Mouse (Mus musculus) spleen, embryonic (tissue): ENCODE measurements around the gene Calhm3.

Experiments
- CTCF ChIA-PET: fragments of 350-600 bp; sonication (Branson Sonifier 250); formaldehyde crosslinking; loops from one replicate; lab custom pipeline; 2022; lab: Charles Lee

Gene Calhm3

DNA sequence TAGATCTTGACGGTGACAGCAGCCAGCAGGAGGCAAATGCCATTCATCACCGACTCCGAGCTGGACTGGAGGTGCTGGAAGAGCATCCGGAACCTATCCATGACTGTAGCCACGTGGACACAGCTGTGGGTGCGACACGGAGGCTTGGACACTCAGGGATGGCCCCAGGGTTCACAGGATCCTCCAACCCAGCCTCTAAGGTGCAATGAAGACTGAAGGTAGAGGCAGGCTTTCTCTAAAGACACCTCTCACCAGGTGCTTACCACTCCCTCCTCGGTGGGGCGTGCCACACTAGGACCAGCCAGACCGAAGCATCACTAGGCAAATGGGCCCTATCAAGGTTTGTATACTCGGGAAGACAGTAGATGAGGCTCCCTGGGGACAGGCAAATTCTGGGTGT lies at the start of gene Calhm3:
Calhm3 (minus strand) TSS at position 101 of the 400 bp plus-strand sequence.
- CTCF ChIA-PET, result no interaction called here

DNA sequence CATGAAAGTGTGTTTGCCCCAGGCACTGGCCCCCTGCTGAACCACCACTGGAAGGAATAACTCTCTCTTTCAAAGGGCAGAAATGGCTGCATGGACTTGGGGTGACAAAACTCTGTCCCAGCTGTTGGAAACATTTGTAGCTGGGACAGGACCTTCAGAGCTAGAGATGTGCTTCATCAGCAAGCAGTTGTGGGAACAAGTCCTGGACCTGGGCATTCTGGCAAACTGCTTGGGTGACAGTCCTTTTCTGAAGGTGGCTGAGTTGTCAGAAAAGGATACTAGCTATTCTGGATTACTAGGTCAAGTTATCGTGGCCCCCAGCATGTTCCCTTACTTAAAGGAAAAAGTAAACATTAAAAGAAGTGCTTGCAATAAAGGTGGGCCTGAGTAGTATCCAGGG lies 48.6 kb upstream of the Calhm3 start:
- CTCF ChIA-PET, result no interaction called here

- CTCF ChIA-PET, result no interaction called here
These were observed 47.1 kb upstream of the Calhm3 start for GRCm38 (mm10) chr19:47204653-47205052.

DNA sequence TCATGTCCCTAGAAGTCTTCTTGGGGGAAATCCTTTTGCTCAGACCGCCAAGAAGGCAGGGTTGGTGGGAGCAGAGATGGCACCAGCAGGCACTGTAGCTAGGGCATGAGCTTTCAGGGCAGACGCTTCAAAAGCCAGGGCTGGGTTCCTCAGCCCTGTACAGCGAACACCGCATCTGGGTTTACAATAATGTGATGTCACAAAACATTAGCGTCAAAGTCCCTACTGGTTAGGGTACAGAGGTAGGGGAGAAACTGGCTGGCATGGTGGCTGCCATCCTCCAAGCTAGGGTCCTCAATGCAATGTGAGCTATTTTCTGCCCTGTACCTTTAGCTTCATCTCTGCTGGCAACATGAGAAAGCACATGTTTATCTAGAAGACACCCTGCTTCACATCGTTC lies 45.5 kb upstream of the Calhm3 start:
- CTCF ChIA-PET, result no interaction called here

GRCm38 (mm10) chr19:47202429-47202828 lies 44.9 kb upstream of the Calhm3 start:
- CTCF ChIA-PET, result no interaction called here

DNA sequence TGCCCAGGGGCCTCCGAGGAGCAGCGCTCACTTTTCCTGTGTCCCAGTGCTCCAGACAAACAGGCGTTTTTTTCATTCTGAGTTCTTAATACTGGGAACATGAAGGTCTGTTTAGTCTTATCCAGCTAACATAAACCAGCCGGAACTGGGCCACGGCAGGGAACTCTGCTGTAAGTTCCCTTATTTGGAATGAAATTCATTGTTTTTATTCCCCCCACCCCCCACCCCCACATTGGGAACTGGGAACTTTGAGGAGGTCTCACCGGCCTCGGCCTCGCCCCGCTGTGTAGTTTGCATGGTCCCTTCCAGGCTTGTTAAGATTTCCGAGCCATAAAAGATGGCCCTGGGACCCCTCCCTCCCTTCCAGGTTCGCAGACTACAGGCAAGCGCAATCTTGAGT lies 44.4 kb upstream of the Calhm3 start:
- CTCF ChIA-PET, result no interaction called here

GRCm38 (mm10) chr19:47198671-47199350 lies 41.2 kb upstream of the Calhm3 start:
- CTCF ChIA-PET, result interaction anchor here (0.7 kb wide), 1 partner anchor 1444 kb away, joined by 3 read pairs; no protein-coding TSS in a partner anchor

- CTCF ChIA-PET, result no interaction called here
These were observed 34.6 kb upstream of the Calhm3 start for GRCm38 (mm10) chr19:47192158-47192557.

DNA sequence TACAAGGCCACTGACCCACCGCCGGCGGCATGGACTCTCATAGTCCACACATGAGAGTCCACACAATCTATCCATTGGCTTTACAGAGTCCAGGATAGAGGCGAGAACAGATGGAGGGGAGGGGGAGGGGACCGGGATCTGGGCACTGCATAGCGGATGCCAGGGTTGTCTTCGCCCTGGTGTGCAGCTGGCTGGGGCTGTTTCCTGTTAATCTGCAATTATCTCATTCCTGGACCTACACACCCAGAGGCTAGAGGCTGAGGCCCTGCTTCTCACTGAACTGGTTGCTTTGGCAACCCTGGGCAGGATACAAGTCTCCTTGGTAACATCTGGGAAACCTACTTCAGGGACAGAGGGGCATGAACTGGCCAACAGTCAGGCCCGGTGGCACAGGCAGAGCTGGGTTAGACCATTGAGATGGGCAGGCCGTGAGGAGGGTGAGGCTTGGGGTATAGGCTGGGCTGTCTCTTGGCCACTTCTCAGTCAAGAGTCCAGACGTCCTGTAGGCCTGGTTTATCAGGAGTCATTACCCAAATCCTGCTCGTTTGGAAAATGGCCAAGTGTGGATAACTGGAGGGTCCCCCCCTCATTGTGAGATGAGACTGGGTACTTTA lies 31.1 kb upstream of the Calhm3 start:
- CTCF ChIA-PET, result interaction anchor here (0.6 kb wide), 1 partner anchor 120 kb away, joined by 8 read pairs; no protein-coding TSS in a partner anchor

DNA sequence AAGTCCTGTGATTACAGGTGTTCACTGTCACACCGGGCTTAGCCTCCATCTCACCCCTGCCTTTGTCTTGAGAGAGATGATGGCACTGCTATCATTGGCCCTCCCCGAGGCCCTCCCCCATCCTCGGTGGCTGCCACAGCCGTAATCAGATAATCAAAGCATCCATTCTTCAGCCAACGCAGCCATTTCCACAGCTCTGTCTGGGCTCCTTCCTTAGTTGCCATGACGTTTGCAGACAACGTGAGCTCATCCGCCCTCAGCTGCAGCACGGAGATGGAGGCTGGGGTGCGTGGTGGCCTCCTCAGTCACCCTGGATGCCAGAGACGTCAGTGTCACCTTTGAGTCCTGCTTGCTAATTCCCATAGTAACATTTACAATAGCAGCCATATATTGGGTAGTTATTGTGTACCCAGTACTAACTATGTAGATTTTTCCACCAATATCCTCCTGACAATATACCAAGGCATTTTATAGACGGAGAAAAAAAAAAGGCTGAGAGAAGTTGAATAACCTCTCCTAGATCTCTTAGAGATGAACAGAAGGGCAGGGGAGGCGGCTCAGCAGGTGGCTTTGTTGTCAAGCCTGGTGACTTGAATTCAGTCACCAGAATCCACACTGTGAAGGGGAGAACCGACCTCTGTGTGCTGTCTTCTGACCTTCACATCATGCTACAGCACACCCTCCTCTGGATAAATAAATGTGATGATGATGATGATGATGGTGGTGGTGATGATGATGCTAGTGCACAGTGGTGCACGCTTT lies 29.1 kb upstream of the Calhm3 start:
- CTCF ChIA-PET, result no interaction called here

DNA sequence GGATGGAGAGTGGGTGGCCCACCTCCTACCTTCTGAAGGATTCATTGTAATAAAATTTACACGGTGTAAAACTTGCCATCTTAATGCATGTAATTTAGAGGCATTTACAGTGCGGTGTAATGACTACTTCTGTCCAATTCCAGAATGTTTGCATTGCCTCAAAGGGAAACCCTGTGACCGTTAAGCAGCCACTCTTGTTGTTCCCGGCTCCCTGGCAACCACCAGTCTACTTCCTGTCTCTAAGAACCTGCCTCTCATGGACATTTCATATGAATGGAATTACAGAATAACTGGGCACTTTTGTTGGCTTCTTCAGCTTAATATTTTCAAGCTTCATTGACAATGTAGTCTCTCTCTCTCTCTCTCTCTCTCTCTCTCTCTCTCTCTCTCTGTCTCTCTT lies 27.2 kb upstream of the Calhm3 start:
- CTCF ChIA-PET, result no interaction called here

- CTCF ChIA-PET, result no interaction called here
These were observed 26.7 kb upstream of the Calhm3 start for GRCm38 (mm10) chr19:47184221-47184620.

DNA sequence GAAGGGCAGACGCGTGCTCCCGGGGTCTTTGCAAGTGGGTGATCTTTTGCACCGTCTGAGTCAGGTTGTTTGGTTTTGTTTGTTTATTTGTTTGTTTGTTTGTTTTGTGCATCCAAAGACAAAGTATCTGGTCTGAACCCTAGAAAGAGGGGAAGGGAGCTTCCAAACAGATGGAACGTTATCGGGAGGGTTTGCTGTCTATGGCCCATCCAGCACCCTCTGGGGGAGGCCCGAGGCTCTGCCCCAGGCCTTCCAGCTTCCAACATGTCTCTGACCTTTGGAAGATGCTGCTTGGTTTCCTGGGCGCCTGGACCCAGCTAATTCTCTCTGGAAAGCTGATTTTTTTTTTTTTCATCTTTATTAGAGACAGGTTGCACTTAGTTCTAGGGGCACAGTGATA lies 22.4 kb upstream of the Calhm3 start:
- CTCF ChIA-PET, result no interaction called here

- CTCF ChIA-PET, result no interaction called here
These were observed 21.8 kb upstream of the Calhm3 start for GRCm38 (mm10) chr19:47179272-47179809.

DNA sequence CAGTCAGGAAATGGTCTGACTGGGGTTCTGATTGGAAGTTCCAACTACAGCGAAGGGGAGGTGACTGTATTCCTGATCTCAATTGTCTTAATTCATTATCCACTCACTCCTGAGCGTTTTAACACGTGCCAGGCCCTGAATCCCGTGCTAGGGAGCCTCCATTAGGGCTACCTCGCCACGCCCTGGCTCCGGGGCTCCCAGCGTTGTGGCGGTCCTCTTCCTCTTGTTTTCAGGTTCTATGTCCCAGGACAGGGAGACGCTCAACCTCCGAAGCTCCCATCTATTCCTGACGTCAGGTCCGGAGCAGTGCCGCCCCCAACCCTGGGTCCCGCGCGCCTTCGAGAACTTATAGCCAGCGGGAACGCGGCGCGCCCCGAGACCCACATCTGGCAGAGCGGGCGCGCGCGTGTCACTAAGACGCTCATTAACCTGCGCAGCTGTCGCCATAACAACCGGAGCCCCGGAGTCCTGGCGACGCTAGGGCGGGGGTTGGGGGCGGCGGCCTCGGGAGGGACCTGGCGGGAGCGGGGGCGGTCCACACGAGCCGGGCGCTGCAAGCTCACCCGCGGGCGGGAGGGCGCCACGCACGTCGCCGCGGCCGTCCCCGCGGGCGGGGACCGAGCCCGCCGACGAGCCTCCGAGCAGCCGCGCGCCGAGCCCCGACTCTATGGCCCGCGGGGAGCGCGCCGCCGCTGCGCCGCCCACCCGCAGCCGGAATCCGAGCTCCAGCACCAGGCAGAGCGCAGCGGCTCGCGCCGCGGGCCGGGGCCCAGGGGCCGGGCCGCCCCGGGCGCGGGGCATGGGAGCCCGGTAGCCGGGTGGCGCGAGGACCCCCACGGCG lies 21.1 kb upstream of the Calhm3 start, which contains the start of gene Neurl1a:
Neurl1a (plus strand) TSS at position 390 of the 841 bp plus-strand sequence.
- CTCF ChIA-PET, result interaction anchor here (0.8 kb wide), 1 partner anchor 422 kb away, joined by 3 read pairs; no protein-coding TSS in a partner anchor

DNA sequence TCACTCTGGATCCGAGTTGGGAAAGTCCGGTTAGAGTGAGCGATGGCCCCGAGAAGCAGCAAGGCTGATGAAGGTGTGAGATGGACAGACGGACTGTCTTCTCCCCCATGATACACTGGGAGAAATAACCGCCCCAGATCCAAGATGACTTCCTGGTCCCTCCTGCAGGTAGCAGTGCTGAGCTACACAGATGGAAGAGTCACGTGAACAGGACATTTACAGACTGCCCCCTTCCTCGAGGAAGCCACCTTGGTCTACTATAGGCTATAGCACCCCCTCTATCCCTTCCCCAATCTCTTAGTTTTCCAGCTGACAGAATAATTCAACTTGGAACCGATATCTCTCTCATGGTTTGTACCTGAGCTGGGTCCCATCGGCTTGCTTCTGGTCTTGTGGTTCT lies 20.4 kb upstream of the Calhm3 start:
- CTCF ChIA-PET, result interaction anchor here (0.8 kb wide), 1 partner anchor 421 kb away, joined by 3 read pairs; no protein-coding TSS in a partner anchor

- CTCF ChIA-PET, result no interaction called here
These were observed 19.4 kb upstream of the Calhm3 start for GRCm38 (mm10) chr19:47176916-47177505.

DNA sequence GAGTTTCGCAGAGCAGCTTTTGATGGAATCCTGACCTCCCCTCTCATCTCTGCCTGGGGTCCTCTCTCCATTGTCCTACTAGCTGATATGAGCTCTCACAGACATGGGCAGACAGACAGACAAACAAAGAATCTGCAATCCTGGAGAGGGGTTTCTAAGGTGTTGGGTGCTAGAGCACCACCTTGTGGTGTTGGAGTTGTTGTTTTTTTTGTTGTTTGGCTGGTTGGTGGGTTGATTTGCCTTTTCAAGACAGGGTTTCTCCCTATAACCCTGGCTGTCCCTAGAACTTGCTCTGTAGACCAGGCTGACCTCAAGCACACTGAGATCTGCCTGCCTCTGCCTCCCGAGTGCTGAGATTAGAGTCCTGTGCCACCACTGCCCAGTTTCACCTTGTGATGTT lies 17.9 kb upstream of the Calhm3 start:
- CTCF ChIA-PET, result interaction anchor here (0.6 kb wide), 1 partner anchor 730 kb away, joined by 3 read pairs; no protein-coding TSS in a partner anchor

DNA sequence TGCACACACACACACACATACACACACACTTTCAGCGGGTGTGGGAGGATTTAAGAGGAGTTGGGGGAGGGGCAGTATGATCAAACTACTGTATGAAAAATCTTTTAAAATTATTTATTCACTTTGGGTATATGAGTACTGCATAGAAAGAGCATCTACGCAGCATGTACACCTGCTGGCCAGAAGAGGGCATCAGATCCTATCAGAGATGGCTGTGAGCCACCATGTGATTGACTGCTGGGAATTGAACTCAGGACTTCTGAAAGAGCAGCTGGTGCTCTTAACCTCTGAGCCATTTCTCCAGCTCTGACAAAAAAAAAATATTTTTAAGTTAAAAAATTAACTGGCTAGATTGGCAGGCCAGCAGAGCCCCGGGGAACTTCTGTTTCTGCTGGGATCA lies 17.0 kb upstream of the Calhm3 start:
- CTCF ChIA-PET, result interaction anchor here (0.7 kb wide), 1 partner anchor 9 kb away, joined by 7 read pairs; no protein-coding TSS in a partner anchor

- CTCF ChIA-PET, result interaction anchor here (0.5 to 2.4 kb wide), 4 partner anchors 20 to 48 kb away, joined by 3 to 11 read pairs (median 7); no protein-coding TSS in a partner anchor
These were observed 11.3 kb upstream of the Calhm3 start for GRCm38 (mm10) chr19:47168793-47169412.
